Mouse (Mus musculus): ENCODE data around the gene Cpm. TPM values are rescaled to one million over a fixed set of nuclear protein-coding genes. Genes with fewer than 3 reads are reported as not detected.

The Cpm gene
- total and polyA plus RNA-seq, 2 experiments: 0.80 to 1.4 TPM

DNA sequence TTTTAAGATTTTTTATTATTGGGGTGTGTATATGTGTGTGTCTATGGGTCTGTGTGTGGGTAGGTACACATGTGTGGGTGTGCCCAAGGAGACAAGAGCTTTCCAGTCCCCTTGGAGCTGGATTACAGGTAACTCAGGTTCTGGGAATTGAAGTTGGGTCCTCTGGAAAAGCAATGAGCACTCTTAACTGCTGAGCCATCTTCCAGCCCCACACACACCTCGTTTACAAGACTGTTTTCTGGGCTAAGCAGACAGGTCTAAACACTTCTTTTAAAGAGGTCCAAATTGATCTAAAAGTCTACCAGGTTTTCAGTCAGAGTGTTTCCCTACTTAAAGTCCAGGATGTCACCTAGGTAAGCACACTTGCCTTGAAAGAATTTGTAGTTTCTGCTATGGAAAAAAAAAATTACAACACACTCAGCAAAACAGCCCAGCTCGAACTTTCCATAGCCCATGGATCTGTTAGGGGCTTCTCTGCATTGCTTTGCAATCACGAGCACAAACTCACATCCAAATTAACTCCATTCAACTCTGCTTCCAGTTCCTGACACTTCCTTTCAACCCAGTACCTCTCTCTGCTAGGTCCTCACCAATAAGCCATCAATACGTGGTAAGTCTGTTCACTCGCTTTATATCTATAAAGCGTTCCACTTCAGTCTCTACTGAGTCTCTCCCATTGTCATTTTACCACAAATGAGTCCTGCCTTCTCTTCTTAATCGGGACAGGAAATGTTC, 36.8 kb upstream of the Cpm start:
- 77% methylated on average over 7 of the region's 7 CpGs for WGBS

GRCm38 (mm10) chr10:117593041-117593570, 36.2 kb upstream of the Cpm start:
- no peaks in the 10 kb centered on the region for H3K4me1 ChIP-seq (ENCODE audit: control insufficient read depth, insufficient read depth, low read length)
- no peaks in the 10 kb centered on the region for H3K36me3 ChIP-seq (ENCODE audit: control insufficient read depth, insufficient read depth, low read length)
- no peak overlapping the region for H3K27ac ChIP-seq (replicated peaks; ENCODE audit: insufficient read depth, low read depth, low read length)
- no peaks in the 10 kb centered on the region for H3K79me2 ChIP-seq (ENCODE audit: control insufficient read depth, insufficient read depth, low read length)
- H3K27me3 ChIP-seq (ENCODE audit: control insufficient read depth, insufficient read depth, low read length): no peaks in the 10 kb centered on the region
- DNase-seq (ENCODE audit: extremely low read depth, low read depth, low spot score): no peak
- TF ChIP-seq POLR2A (IDR thresholded peaks at IDR 0.05; ENCODE audit: extremely low read depth, insufficient read depth, low read length): no peak
- TF ChIP-seq CTCF (IDR thresholded peaks at IDR 0.05; ENCODE audit: low read depth, low read length): no peak
- no peak overlapping the region for H3K4me3 ChIP-seq (ENCODE audit: insufficient read depth, low read depth, low read length)
- 91% methylated on average over 5 of the region's 5 CpGs for WGBS
- no peak overlapping the region for H3K9ac ChIP-seq (ENCODE audit: low read depth, low read length)

More for the DNA sequence above, 36.8 kb upstream of the Cpm start:
- Histone ChIP-seq H3K36me3 (ENCODE audit: control insufficient read depth, insufficient read depth, low read length) (no peaks in the 10 kb centered on the region), H3K79me2 (ENCODE audit: control insufficient read depth, insufficient read depth, low read length) (no peaks in the 10 kb centered on the region), H3K4me1 (ENCODE audit: control insufficient read depth, insufficient read depth, low read length) (no peaks in the 10 kb centered on the region), H3K27me3 (ENCODE audit: control insufficient read depth, insufficient read depth, low read length) (no peaks in the 10 kb centered on the region), H3K27ac (replicated peaks; ENCODE audit: insufficient read depth, low read depth, low read length) (no peak overlapping the region), H3K9ac (ENCODE audit: low read depth, low read length) (no peak overlapping the region), H3K4me3 (ENCODE audit: insufficient read depth, low read depth, low read length) (no peak overlapping the region)
- TF ChIP-seq POLR2A (IDR thresholded peaks at IDR 0.05; ENCODE audit: extremely low read depth, insufficient read depth, low read length): no peak
- TF ChIP-seq CTCF (IDR thresholded peaks at IDR 0.05; ENCODE audit: low read depth, low read length): no peak
- DNase-seq (ENCODE audit: extremely low read depth, low read depth, low spot score): no peak

DNA sequence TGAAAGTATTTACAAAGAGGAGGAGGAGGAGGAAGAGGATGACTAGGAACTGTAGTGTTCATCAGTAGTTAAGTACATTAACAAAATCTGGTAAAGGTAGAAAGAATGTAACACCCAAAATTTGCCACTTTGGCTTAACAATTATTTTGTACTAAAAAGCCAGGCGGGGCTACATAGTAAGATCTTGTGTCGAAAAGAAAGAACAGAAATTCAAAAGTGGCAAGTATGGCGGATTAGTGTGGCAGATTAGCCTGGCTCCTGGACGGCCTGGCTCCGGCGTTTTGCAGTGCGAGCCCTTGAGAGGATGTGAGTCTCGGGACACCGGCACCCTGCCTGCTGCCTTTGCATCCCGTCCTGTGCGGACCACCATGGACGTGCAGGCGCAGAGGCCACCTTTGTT, 35.4 kb upstream of the Cpm start:
- no peaks in the 10 kb centered on the region for H3K27me3 ChIP-seq (ENCODE audit: control insufficient read depth, insufficient read depth, low read length)
- no peaks in the 10 kb centered on the region for H3K4me1 ChIP-seq (ENCODE audit: control insufficient read depth, insufficient read depth, low read length)
- H3K4me3 ChIP-seq (ENCODE audit: insufficient read depth, low read depth, low read length): no peak overlapping the region
- WGBS: 93% methylated on average over 13 of the region's 13 CpGs
- H3K36me3 ChIP-seq (ENCODE audit: control insufficient read depth, insufficient read depth, low read length): no peaks in the 10 kb centered on the region
- no peak overlapping the region for H3K9ac ChIP-seq (ENCODE audit: low read depth, low read length)
- DNase-seq (ENCODE audit: extremely low read depth, low read depth, low spot score): no peak
- no peak for TF ChIP-seq POLR2A (IDR thresholded peaks at IDR 0.05; ENCODE audit: extremely low read depth, insufficient read depth, low read length)
- no peak for TF ChIP-seq CTCF (IDR thresholded peaks at IDR 0.05; ENCODE audit: low read depth, low read length)
- no peak overlapping the region for H3K27ac ChIP-seq (replicated peaks; ENCODE audit: insufficient read depth, low read depth, low read length)
- no peaks in the 10 kb centered on the region for H3K79me2 ChIP-seq (ENCODE audit: control insufficient read depth, insufficient read depth, low read length)

GRCm38 (mm10) chr10:117594291-117594850, 34.9 kb upstream of the Cpm start:
- H3K79me2 ChIP-seq (ENCODE audit: control insufficient read depth, insufficient read depth, low read length): no peaks in the 10 kb centered on the region
- 88% methylated on average over 17 of the region's 17 CpGs for WGBS
- no peaks in the 10 kb centered on the region for H3K27me3 ChIP-seq (ENCODE audit: control insufficient read depth, insufficient read depth, low read length)
- H3K9ac ChIP-seq (ENCODE audit: low read depth, low read length): no peak overlapping the region
- DNase-seq (ENCODE audit: extremely low read depth, low read depth, low spot score): no peak
- H3K36me3 ChIP-seq (ENCODE audit: control insufficient read depth, insufficient read depth, low read length): no peaks in the 10 kb centered on the region
- H3K4me3 ChIP-seq (ENCODE audit: insufficient read depth, low read depth, low read length): no peak overlapping the region
- H3K4me1 ChIP-seq (ENCODE audit: control insufficient read depth, insufficient read depth, low read length): no peaks in the 10 kb centered on the region
- no peak overlapping the region for H3K27ac ChIP-seq (replicated peaks; ENCODE audit: insufficient read depth, low read depth, low read length)
- TF ChIP-seq POLR2A (IDR thresholded peaks at IDR 0.05; ENCODE audit: extremely low read depth, insufficient read depth, low read length): no peak
- TF ChIP-seq CTCF (IDR thresholded peaks at IDR 0.05; ENCODE audit: low read depth, low read length): no peak

- TF ChIP-seq CTCF (IDR thresholded peaks at IDR 0.05; ENCODE audit: low read depth, low read length): no peak
- H3K27ac ChIP-seq (replicated peaks; ENCODE audit: insufficient read depth, low read depth, low read length): no peak overlapping the region
- H3K36me3 ChIP-seq (ENCODE audit: control insufficient read depth, insufficient read depth, low read length): no peaks in the 10 kb centered on the region
- no peaks in the 10 kb centered on the region for H3K27me3 ChIP-seq (ENCODE audit: control insufficient read depth, insufficient read depth, low read length)
- H3K4me3 ChIP-seq (ENCODE audit: insufficient read depth, low read depth, low read length): no peak overlapping the region
- no peaks in the 10 kb centered on the region for H3K79me2 ChIP-seq (ENCODE audit: control insufficient read depth, insufficient read depth, low read length)
- DNase-seq (ENCODE audit: extremely low read depth, low read depth, low spot score): no peak
- no peak overlapping the region for H3K9ac ChIP-seq (ENCODE audit: low read depth, low read length)
- H3K4me1 ChIP-seq (ENCODE audit: control insufficient read depth, insufficient read depth, low read length): no peaks in the 10 kb centered on the region
- WGBS: 84% methylated on average over 13 of the region's 13 CpGs
Observed at GRCm38 (mm10) chr10:117594913-117595312, 34.4 kb upstream of the Cpm start.

Data from liver, adult 2 months (tissue).